Mouse (Mus musculus): ENCODE measurements at regions not wholly inside any gene's neighbourhood (a gene's known extent, or its start where the extent isn't known, plus 50 kb on each side); places are given as distances from the start of the nearest gene placed in this dataset.

DNA sequence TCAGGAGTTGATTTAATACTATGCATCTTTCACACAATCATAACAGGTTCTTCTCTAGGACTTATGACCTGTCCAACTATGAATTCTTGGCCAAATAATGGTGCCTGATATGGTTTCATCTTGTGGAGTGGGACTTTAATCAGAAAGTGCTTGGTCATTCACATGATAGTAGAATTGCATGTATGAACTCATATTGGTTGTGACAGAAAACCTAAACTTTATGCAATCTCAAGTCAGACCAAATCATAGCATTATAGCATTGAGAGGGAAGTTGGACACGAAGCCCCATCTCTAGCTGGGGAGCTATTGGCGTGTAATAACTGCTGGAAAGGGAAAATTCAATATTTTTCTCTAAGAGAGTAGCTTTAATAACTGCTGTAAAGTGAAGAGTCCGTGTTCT is 639.4 kb upstream of the B3galt2 start:
- H3K4me2 ChIP-seq (ENCODE audit: low read depth), result no peak overlapping the region
- H3K4me3 ChIP-seq, result no peak overlapping the region
- H3K79me2 ChIP-seq (ENCODE audit: control insufficient read depth, insufficient read depth), result no peaks in the 10 kb centered on the region
- H3ac ChIP-seq (ENCODE audit: control insufficient read depth, insufficient read length), result no peak overlapping the region
- TF ChIP-seq TCF3 (IDR thresholded peaks at IDR 0.05; ENCODE audit: insufficient read length, low read depth) (no peak), USF1 (IDR thresholded peaks at IDR 0.05; ENCODE audit: low read depth) (no peak)
- H3K27me3 ChIP-seq (ENCODE audit: control insufficient read depth, insufficient read depth, insufficient read length), result no peaks in the 10 kb centered on the region
- H3K36me3 ChIP-seq (ENCODE audit: control insufficient read depth, insufficient read depth), result no peaks in the 10 kb centered on the region

DNA sequence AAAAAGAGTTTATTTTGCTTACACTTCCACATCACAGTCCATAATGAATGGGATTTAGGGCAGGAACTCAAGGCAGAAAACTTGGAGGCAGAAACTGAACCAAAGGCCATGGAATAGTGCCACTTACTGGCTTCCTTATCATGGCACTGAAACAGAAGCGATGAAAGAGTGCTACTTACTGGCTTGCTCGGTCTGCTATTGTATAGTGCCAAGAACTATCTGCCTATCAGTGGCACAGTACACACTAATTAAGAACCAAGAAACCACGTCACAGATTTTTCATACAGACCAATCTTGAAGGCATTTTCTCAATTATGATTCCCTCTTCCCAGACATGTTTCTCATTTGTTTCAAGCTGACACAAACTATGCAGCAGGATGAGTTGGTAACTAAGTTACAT is 634.4 kb upstream of the B3galt2 start:
- no peak for TF ChIP-seq SRF (IDR thresholded peaks at IDR 0.05; ENCODE audit: control insufficient read depth, insufficient read length, low read depth)
- TF ChIP-seq POLR2AphosphoS2 (IDR thresholded peaks at IDR 0.05; ENCODE audit: insufficient read length, low read depth), result no peak
- TF ChIP-seq REST (IDR thresholded peaks at IDR 0.05; ENCODE audit: insufficient read depth, insufficient read length), result no peak
- no peak for TF ChIP-seq MAX (IDR thresholded peaks at IDR 0.05; ENCODE audit: low read depth)
- no peak for TF ChIP-seq CEBPB (IDR thresholded peaks at IDR 0.05; ENCODE audit: insufficient read depth, poor library complexity, severe bottlenecking)
- no peak for TF ChIP-seq TCF12 (IDR thresholded peaks at IDR 0.05; ENCODE audit: insufficient read depth, poor library complexity, severe bottlenecking)
- no peak for TF ChIP-seq USF1 (IDR thresholded peaks at IDR 0.05; ENCODE audit: low read depth)
- no peak for TF ChIP-seq MYOG (IDR thresholded peaks at IDR 0.05; ENCODE audit: control insufficient read depth in 1 of 3, insufficient read depth in 1 of 3, insufficient read length in 2 of 3, low read depth in 2 of 3)
- TF ChIP-seq E2F4 (IDR thresholded peaks at IDR 0.05; ENCODE audit: insufficient read depth), result no peak
- no peak for TF ChIP-seq POLR2A (IDR thresholded peaks at IDR 0.05; ENCODE audit: insufficient read length, low read depth)
- TF ChIP-seq MYOD1 (IDR thresholded peaks at IDR 0.05; ENCODE audit: control insufficient read depth in 1 of 3, insufficient read length in 2 of 3, low read depth in 2 of 3), result no peak
- TF ChIP-seq TCF3 (IDR thresholded peaks at IDR 0.05; ENCODE audit: insufficient read length, low read depth), result no peak
- Histone ChIP-seq H3K4me2 (ENCODE audit: low read depth) (no peak overlapping the region), H3K79me2 (ENCODE audit: control insufficient read depth, insufficient read depth) (no peaks in the 10 kb centered on the region), H3K27me3 (ENCODE audit: control insufficient read depth, insufficient read depth, insufficient read length) (no peaks in the 10 kb centered on the region), H3ac (ENCODE audit: control insufficient read depth, insufficient read length) (no peak overlapping the region), H3K4me3 (no peak overlapping the region), H3K36me3 (ENCODE audit: control insufficient read depth, insufficient read depth) (no peaks in the 10 kb centered on the region)

DNA sequence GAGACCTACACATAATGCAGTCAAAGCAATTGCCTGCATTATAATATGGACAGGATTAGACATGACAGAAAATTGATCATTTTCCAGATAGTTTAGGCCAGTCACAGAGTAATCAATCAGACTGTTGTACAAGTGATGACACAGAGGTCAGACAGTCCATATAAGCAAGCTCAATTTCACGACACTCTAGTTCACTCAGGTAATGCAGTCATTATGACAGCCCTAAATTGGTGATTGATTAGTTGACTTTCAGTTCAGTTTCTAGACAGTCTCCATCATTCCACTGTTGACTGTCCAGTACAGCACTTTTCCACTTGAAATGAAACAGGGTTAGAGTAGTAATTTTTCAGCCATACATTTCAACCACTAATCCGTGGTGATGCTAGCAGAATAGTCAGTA is 620.5 kb upstream of the B3galt2 start:
- H3K27me3 ChIP-seq (ENCODE audit: control insufficient read depth, insufficient read depth, insufficient read length), result no peaks in the 10 kb centered on the region
- no peak overlapping the region for H3K4me2 ChIP-seq (ENCODE audit: low read depth)
- H3ac ChIP-seq (ENCODE audit: control insufficient read depth, insufficient read length), result no peak overlapping the region
- H3K36me3 ChIP-seq (ENCODE audit: control insufficient read depth, insufficient read depth), result no peaks in the 10 kb centered on the region
- TF ChIP-seq E2F4 (IDR thresholded peaks at IDR 0.05; ENCODE audit: insufficient read depth) (no peak), MAX (IDR thresholded peaks at IDR 0.05; ENCODE audit: low read depth) (no peak), MYOG (IDR thresholded peaks at IDR 0.05; ENCODE audit: control insufficient read depth in 1 of 3, insufficient read depth in 1 of 3, insufficient read length in 2 of 3, low read depth in 2 of 3) (no peak), POLR2A (IDR thresholded peaks at IDR 0.05; ENCODE audit: insufficient read length, low read depth) (no peak), POLR2AphosphoS2 (IDR thresholded peaks at IDR 0.05; ENCODE audit: insufficient read length, low read depth) (no peak), MYOD1 (IDR thresholded peaks at IDR 0.05; ENCODE audit: control insufficient read depth in 1 of 3, insufficient read length in 2 of 3, low read depth in 2 of 3) (no peak), USF1 (IDR thresholded peaks at IDR 0.05; ENCODE audit: low read depth) (no peak), TCF12 (IDR thresholded peaks at IDR 0.05; ENCODE audit: insufficient read depth, poor library complexity, severe bottlenecking) (no peak), TCF3 (IDR thresholded peaks at IDR 0.05; ENCODE audit: insufficient read length, low read depth) (no peak), REST (IDR thresholded peaks at IDR 0.05; ENCODE audit: insufficient read depth, insufficient read length) (no peak), CEBPB (IDR thresholded peaks at IDR 0.05; ENCODE audit: insufficient read depth, poor library complexity, severe bottlenecking) (no peak)
- H3K4me3 ChIP-seq, result no peak overlapping the region
- no peaks in the 10 kb centered on the region for H3K79me2 ChIP-seq (ENCODE audit: control insufficient read depth, insufficient read depth)

DNA sequence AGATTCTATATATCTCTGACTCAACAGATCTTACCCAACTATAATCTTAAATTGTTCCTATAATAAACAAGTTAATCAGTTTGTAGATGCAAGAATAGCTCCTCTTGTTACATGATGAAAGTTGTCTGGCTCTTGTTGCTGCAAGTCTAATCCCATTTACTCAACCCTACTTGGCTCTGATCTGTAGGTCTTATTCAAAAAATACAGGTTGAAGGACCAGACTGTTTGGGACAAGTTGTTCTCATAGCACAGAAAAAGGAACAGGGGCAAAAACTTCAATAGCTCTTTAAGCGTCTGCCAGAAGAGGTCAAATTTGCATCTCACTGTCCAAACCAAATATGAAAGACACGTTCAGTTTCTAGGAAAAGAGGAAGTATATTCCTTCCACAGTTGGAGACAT is 587.3 kb upstream of the B3galt2 start:
- Histone ChIP-seq H3K4me3 (no peak overlapping the region), H3K27me3 (ENCODE audit: control insufficient read depth, insufficient read depth, insufficient read length) (no peaks in the 10 kb centered on the region), H3K4me2 (ENCODE audit: low read depth) (no peak overlapping the region), H3K36me3 (ENCODE audit: control insufficient read depth, insufficient read depth) (no peaks in the 10 kb centered on the region), H3K79me2 (ENCODE audit: control insufficient read depth, insufficient read depth) (no peaks in the 10 kb centered on the region), H3ac (ENCODE audit: control insufficient read depth, insufficient read length) (no peak overlapping the region)
- TF ChIP-seq POLR2A (IDR thresholded peaks at IDR 0.05; ENCODE audit: insufficient read length, low read depth) (no peak), MAX (IDR thresholded peaks at IDR 0.05; ENCODE audit: low read depth) (no peak), USF1 (IDR thresholded peaks at IDR 0.05; ENCODE audit: low read depth) (no peak), REST (IDR thresholded peaks at IDR 0.05; ENCODE audit: insufficient read depth, insufficient read length) (no peak), TCF12 (IDR thresholded peaks at IDR 0.05; ENCODE audit: insufficient read depth, poor library complexity, severe bottlenecking) (no peak), TCF3 (IDR thresholded peaks at IDR 0.05; ENCODE audit: insufficient read length, low read depth) (no peak), CEBPB (IDR thresholded peaks at IDR 0.05; ENCODE audit: insufficient read depth, poor library complexity, severe bottlenecking) (no peak), MYOG (IDR thresholded peaks at IDR 0.05; ENCODE audit: control insufficient read depth in 1 of 3, insufficient read depth in 1 of 3, insufficient read length in 2 of 3, low read depth in 2 of 3) (no peak), SRF (IDR thresholded peaks at IDR 0.05; ENCODE audit: control insufficient read depth, insufficient read length, low read depth) (no peak), MYOD1 (IDR thresholded peaks at IDR 0.05; ENCODE audit: control insufficient read depth in 1 of 3, insufficient read length in 2 of 3, low read depth in 2 of 3) (no peak), POLR2AphosphoS2 (IDR thresholded peaks at IDR 0.05; ENCODE audit: insufficient read length, low read depth) (no peak), E2F4 (IDR thresholded peaks at IDR 0.05; ENCODE audit: insufficient read depth) (no peak)

DNA sequence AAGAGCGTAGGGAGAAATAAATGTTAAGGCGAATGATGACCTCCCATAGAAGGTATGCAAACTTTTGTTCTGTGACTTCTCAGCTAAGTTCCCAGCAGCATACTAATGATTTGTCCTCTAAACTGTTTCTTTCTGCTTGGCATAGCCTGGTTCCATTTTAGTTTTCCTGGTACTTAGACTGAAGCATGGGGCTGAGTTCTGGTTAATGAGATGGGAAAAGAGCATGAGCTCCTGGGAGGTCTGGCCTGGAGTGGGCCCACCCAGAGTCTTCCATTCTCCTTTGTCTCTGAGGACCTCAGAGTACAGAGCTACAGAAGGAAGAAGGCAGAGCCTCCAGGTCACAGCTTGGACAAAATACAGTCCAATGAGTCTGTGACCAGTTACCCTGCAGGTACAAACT is 586.9 kb upstream of the B3galt2 start:
- Histone ChIP-seq H3K79me2 (ENCODE audit: control insufficient read depth, insufficient read depth) (no peaks in the 10 kb centered on the region), H3K27me3 (ENCODE audit: control insufficient read depth, insufficient read depth, insufficient read length) (no peaks in the 10 kb centered on the region), H3ac (ENCODE audit: control insufficient read depth, insufficient read length) (no peak overlapping the region), H3K4me3 (no peak overlapping the region), H3K4me2 (ENCODE audit: low read depth) (no peak overlapping the region), H3K36me3 (ENCODE audit: control insufficient read depth, insufficient read depth) (no peaks in the 10 kb centered on the region)
- TF ChIP-seq SRF (IDR thresholded peaks at IDR 0.05; ENCODE audit: control insufficient read depth, insufficient read length, low read depth) (no peak), REST (IDR thresholded peaks at IDR 0.05; ENCODE audit: insufficient read depth, insufficient read length) (no peak), MYOG (IDR thresholded peaks at IDR 0.05; ENCODE audit: control insufficient read depth in 1 of 3, insufficient read depth in 1 of 3, insufficient read length in 2 of 3, low read depth in 2 of 3) (no peak), POLR2A (IDR thresholded peaks at IDR 0.05; ENCODE audit: insufficient read length, low read depth) (no peak), USF1 (IDR thresholded peaks at IDR 0.05; ENCODE audit: low read depth) (no peak), TCF12 (IDR thresholded peaks at IDR 0.05; ENCODE audit: insufficient read depth, poor library complexity, severe bottlenecking) (no peak), MAX (IDR thresholded peaks at IDR 0.05; ENCODE audit: low read depth) (no peak), MYOD1 (IDR thresholded peaks at IDR 0.05; ENCODE audit: control insufficient read depth in 1 of 3, insufficient read length in 2 of 3, low read depth in 2 of 3) (no peak), E2F4 (IDR thresholded peaks at IDR 0.05; ENCODE audit: insufficient read depth) (no peak), CEBPB (IDR thresholded peaks at IDR 0.05; ENCODE audit: insufficient read depth, poor library complexity, severe bottlenecking) (no peak), POLR2AphosphoS2 (IDR thresholded peaks at IDR 0.05; ENCODE audit: insufficient read length, low read depth) (no peak), TCF3 (IDR thresholded peaks at IDR 0.05; ENCODE audit: insufficient read length, low read depth) (no peak)

Data from myocyte (in vitro differentiated cells).